ENCODE assay signal across 10 mouse cellular contexts in genomic region chr2:169821021-169821441, GRCm38 (mm10).
DNase-seq lines count a peak whose midpoint lies in the region; ATAC-seq and TF ChIP-seq lines count a peak whose summit lies in the region.
"Had no signal": no experiment of that assay in that cellular context is flagged by ENCODE, and none has a peak within 500 bp of the region (broad histone marks: within the 10 kb centered on the region; RNA-seq: fewer than 3 reads in every experiment).

No protein-coding gene starts in this region.

- TF ChIP-seq CTCF in forebrain, postnatal 0 days (IDR thresholded peaks at IDR 0.05; ENCODE audit: low read depth): no peak

- peaks cover 5% of the 10 kb centered on the region; the same call in 1 of the 2 replicates for H3K4me1 ChIP-seq in heart, embryonic 10.5 days
- peaks cover 19% of the 10 kb centered on the region for H3K4me1 ChIP-seq in limb, embryonic 10.5 days
- H3K4me1 ChIP-seq in forebrain, postnatal 0 days (ENCODE audit: insufficient read depth): no peaks in the 10 kb centered on the region

- peaks cover 5% of the 10 kb centered on the region; the same call in 1 of the 2 replicates for H3K27me3 ChIP-seq in heart, embryonic 10.5 days (ENCODE audit: insufficient read depth, poor library complexity, severe bottlenecking)
- H3K27me3 ChIP-seq in limb, embryonic 10.5 days (ENCODE audit: low read depth, poor library complexity, severe bottlenecking): no peaks in the 10 kb centered on the region
- H3K27me3 ChIP-seq in forebrain, postnatal 0 days (ENCODE audit: insufficient read depth, low read length): no peaks in the 10 kb centered on the region

- H3K9me3 ChIP-seq in heart, embryonic 10.5 days: no peaks in the 10 kb centered on the region
- H3K9me3 ChIP-seq in limb, embryonic 10.5 days (replicated peaks): no peaks in the 10 kb centered on the region
- H3K9me3 ChIP-seq in forebrain, postnatal 0 days (ENCODE audit: low read length): no peaks in the 10 kb centered on the region

- H3K36me3 ChIP-seq in heart, embryonic 10.5 days: no peaks in the 10 kb centered on the region
- H3K36me3 ChIP-seq in limb, embryonic 10.5 days: no peaks in the 10 kb centered on the region
- no peaks in the 10 kb centered on the region for H3K36me3 ChIP-seq in forebrain, postnatal 0 days (ENCODE audit: insufficient read depth)

- no peak overlapping the region for H3K27ac ChIP-seq in heart, embryonic 10.5 days
- peak overlapping the region; percentile 2; the same call in 1 of the 2 replicates for H3K27ac ChIP-seq in limb, embryonic 10.5 days
- no peak overlapping the region for H3K27ac ChIP-seq in forebrain, postnatal 0 days (ENCODE audit: low read depth, low read length)

- H3K4me2 ChIP-seq in forebrain, postnatal 0 days (ENCODE audit: low read depth): no peak overlapping the region

- ATAC-seq in forebrain, postnatal 0 days: no peak
- ATAC-seq: intestine, embryonic 16.5 days had no signal

- whole genome bisulfite sequencing in heart, embryonic 10.5 days: 90% methylated on average over 9 of the region's 9 CpGs
- WGBS in limb, embryonic 10.5 days: 88% methylated on average over 9 of the region's 9 CpGs
- 84% methylated on average over 9 of the region's 9 CpGs for WGBS in forebrain, postnatal 0 days

- DNase-seq in heart, adult 8-10 months (ENCODE audit: low spot score): peak; percentile 58
- DNase-seq in heart, embryonic 10.5 days (ENCODE audit: low spot score): no peak
- peak; percentile 22 to 36 for DNase-seq in adrenal gland, adult 18-20 months (ENCODE audit: low spot score in 2 of 2)
- DNase-seq in gastrocnemius, postnatal 25 days: peak; percentile 48
- no peak for DNase-seq in limb, embryonic 10.5 days (ENCODE audit: low spot score)
- DNase-seq in forebrain, postnatal 0 days: no peak
- DNase-seq in embryo, embryonic 9.5 days (ENCODE audit: extremely low spot score): no peak
- DNase-seq in right cerebral cortex, adult 18-20 months: no peak

- no peak overlapping the region for H3K4me3 ChIP-seq in heart, embryonic 10.5 days
- H3K4me3 ChIP-seq in limb, embryonic 10.5 days: no peak overlapping the region
- no peak overlapping the region for H3K4me3 ChIP-seq in forebrain, postnatal 0 days (ENCODE audit: low read depth, low read length)
- H3K4me3 ChIP-seq: erythroblast, embryonic 14.5 days had no signal

- H3K9ac ChIP-seq in forebrain, postnatal 0 days: no peak overlapping the region

Comparison
In these comparisons a context has a peak if more than half of its experiments do, and no peak if none do; other contexts are left out.
1. DNase-seq: peak in heart, adult 8-10 months (single experiment), adrenal gland, adult 18-20 months (2 of 2) and gastrocnemius, postnatal 25 days (single experiment); none in heart, embryonic 10.5 days (single experiment), limb, embryonic 10.5 days (single experiment), forebrain, postnatal 0 days (single experiment), embryo, embryonic 9.5 days (single experiment) and right cerebral cortex, adult 18-20 months (single experiment).